Mouse (Mus musculus): Measurements from ENCODE around the gene Fbxo3. TPM values are rescaled to one million over a fixed set of nuclear protein-coding genes. Genes with fewer than 3 reads are reported as not detected.
A peak's percentile ranks its signal among the peaks of the same experiment; 100 is the strongest.

Gene Fbxo3
- total and polyA plus RNA-seq, 2 experiments, result 32.5 to 95.9 TPM

DNA sequence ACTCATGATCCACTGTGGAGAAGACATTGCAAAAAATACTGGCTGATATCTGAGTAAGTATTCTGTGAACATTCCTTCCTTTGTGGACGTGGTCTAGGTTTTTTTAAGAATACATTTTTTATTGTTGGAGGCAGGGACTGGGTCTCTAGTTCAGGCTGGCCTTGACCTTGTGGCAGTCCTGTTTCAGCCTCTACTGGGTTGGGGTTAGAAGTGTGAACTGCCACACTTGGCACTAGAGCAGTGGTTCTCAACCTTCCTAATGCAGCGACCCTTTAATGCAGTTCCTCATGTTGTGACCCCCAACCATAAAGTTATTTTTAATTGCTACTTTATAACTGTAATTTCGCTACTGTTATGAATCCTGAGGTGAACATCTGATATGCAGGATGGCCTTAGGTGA, 2.9 kb downstream of the Fbxo3 start:
- no peak overlapping the region; the same call in 1 of the 2 replicates for H3K27ac ChIP-seq (replicated peaks; ENCODE audit: insufficient read depth, low read depth, low read length)
- no peak overlapping the region for H3K9ac ChIP-seq (ENCODE audit: low read depth, low read length)
- TF ChIP-seq CTCF (IDR thresholded peaks at IDR 0.05; ENCODE audit: low read depth, low read length) (no peak), POLR2A (IDR thresholded peaks at IDR 0.05; ENCODE audit: extremely low read depth, insufficient read depth, low read length) (no peak)
- peak; percentile 58 for DNase-seq (ENCODE audit: extremely low read depth, low read depth, low spot score)
- 35% methylated on average over 3 of the region's 3 CpGs for WGBS
- H3K79me2 ChIP-seq (ENCODE audit: control insufficient read depth, insufficient read depth, low read length), result peaks cover 14% of the 10 kb centered on the region
- H3K27me3 ChIP-seq (ENCODE audit: control insufficient read depth, insufficient read depth, low read length), result no peaks in the 10 kb centered on the region
- H3K4me3 ChIP-seq (ENCODE audit: insufficient read depth, low read depth, low read length), result no peak overlapping the region
- peaks cover 11% of the 10 kb centered on the region for H3K4me1 ChIP-seq (ENCODE audit: control insufficient read depth, insufficient read depth, low read length)
- H3K36me3 ChIP-seq (ENCODE audit: control insufficient read depth, insufficient read depth, low read length), result peaks cover 27% of the 10 kb centered on the region

DNA sequence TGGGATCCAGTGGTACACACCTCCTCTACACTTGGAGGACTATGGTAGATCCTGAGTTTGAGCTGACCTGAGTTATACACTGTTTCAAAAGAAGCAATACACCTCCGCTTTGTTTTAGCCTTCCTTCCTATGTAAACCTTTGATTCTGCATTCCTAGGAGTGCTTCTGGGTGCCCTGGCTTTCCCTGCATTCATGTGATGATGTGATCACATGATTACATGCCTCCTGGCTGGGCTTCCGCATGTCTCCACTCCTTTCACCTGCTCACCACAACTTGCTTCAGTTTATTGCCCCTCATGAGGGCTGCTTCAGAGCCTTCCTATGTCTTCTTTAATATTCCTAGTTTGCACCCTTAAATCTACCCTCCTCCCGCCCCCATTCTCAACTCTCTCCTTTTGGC, 4.5 kb downstream of the Fbxo3 start:
- peaks cover 11% of the 10 kb centered on the region for H3K4me1 ChIP-seq (ENCODE audit: control insufficient read depth, insufficient read depth, low read length)
- H3K27ac ChIP-seq (replicated peaks; ENCODE audit: insufficient read depth, low read depth, low read length), result no peak overlapping the region
- peaks cover 38% of the 10 kb centered on the region for H3K36me3 ChIP-seq (ENCODE audit: control insufficient read depth, insufficient read depth, low read length)

DNA sequence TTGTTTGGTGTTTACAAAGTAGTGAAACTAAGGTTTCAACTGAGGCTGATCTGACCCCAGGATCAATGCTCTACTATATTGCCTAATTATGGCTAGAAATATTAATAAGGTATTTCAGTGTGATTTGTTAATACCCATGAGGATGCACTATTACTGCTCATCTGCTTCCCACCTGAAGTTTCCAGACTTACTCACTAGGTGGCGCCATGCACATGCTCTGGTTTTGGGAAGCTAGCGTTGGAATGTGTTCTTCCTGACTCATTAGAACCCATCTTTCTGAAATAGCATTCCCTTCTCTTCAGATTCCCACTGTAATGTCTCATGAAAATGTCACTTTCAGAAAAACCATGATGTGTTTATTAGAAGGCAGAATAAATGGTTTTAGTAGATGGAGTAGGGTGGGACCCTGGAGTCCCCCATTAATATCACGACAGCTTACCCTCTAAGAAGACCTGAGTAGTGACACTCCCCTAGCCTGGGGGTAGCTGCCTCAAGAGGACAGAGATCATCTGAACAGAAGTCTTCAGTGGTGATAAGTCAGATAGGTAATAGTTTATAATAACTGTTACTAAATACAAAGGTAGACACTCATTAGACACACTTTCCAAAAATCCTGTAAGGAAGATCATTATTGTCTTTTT, 7.4 kb downstream of the Fbxo3 start:
- TF ChIP-seq POLR2A (IDR thresholded peaks at IDR 0.05; ENCODE audit: extremely low read depth, insufficient read depth, low read length), result no peak
- peak; percentile 76 for TF ChIP-seq CTCF (IDR thresholded peaks at IDR 0.05; ENCODE audit: low read depth, low read length)
- Histone ChIP-seq H3K79me2 (ENCODE audit: control insufficient read depth, insufficient read depth, low read length) (peaks cover 4% of the 10 kb centered on the region; the same call in 1 of the 2 replicates), H3K27ac (replicated peaks; ENCODE audit: insufficient read depth, low read depth, low read length) (no peak overlapping the region), H3K4me1 (ENCODE audit: control insufficient read depth, insufficient read depth, low read length) (peaks cover 13% of the 10 kb centered on the region), H3K27me3 (ENCODE audit: control insufficient read depth, insufficient read depth, low read length) (no peaks in the 10 kb centered on the region), H3K36me3 (ENCODE audit: control insufficient read depth, insufficient read depth, low read length) (peaks cover 52% of the 10 kb centered on the region), H3K4me3 (ENCODE audit: insufficient read depth, low read depth, low read length) (no peak overlapping the region), H3K9ac (ENCODE audit: low read depth, low read length) (no peak overlapping the region)
- DNase-seq (ENCODE audit: extremely low read depth, low read depth, low spot score), result peak; percentile 56
- WGBS, result 33% methylated on average over 3 of the region's 3 CpGs

More for the DNA sequence above, 4.5 kb downstream of the Fbxo3 start:
- DNase-seq (ENCODE audit: extremely low read depth, low read depth, low spot score), result no peak
- TF ChIP-seq CTCF (IDR thresholded peaks at IDR 0.05; ENCODE audit: low read depth, low read length) (no peak), POLR2A (IDR thresholded peaks at IDR 0.05; ENCODE audit: extremely low read depth, insufficient read depth, low read length) (no peak)
- H3K27me3 ChIP-seq (ENCODE audit: control insufficient read depth, insufficient read depth, low read length), result no peaks in the 10 kb centered on the region
- no peak overlapping the region for H3K9ac ChIP-seq (ENCODE audit: low read depth, low read length)
- no peak overlapping the region for H3K4me3 ChIP-seq (ENCODE audit: insufficient read depth, low read depth, low read length)
- 78% methylated on average over 3 of the region's 3 CpGs for WGBS
- H3K79me2 ChIP-seq (ENCODE audit: control insufficient read depth, insufficient read depth, low read length), result peaks cover 18% of the 10 kb centered on the region

DNA sequence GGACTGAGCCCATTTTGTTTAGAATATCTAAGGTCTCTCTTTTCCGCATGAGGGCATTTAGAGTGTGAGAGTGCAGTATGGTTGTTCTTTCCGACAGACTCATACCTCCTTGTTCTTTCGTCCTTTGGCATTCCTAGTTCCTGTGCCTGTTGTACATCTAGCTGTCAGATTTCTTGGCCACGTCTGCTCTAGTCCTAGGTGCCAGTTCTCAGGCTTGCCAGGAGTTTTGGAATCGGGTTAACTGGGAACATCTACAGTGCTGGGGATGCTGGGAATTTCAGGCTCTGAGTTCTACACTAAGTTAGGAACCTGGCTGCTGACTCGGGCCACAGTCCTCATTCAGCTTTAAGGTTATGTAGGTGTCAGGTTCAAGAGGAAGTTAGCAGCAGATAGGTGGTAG, 8.1 kb downstream of the Fbxo3 start:
- H3K9ac ChIP-seq (ENCODE audit: low read depth, low read length), result no peak overlapping the region
- H3K36me3 ChIP-seq (ENCODE audit: control insufficient read depth, insufficient read depth, low read length), result peaks cover 49% of the 10 kb centered on the region
- no peak overlapping the region for H3K4me3 ChIP-seq (ENCODE audit: insufficient read depth, low read depth, low read length)
- H3K79me2 ChIP-seq (ENCODE audit: control insufficient read depth, insufficient read depth, low read length), result peaks cover 4% of the 10 kb centered on the region; the same call in 1 of the 2 replicates
- no peak for TF ChIP-seq CTCF (IDR thresholded peaks at IDR 0.05; ENCODE audit: low read depth, low read length)
- TF ChIP-seq POLR2A (IDR thresholded peaks at IDR 0.05; ENCODE audit: extremely low read depth, insufficient read depth, low read length), result no peak
- 36% methylated on average over 6 of the region's 6 CpGs for WGBS
- H3K27ac ChIP-seq (replicated peaks; ENCODE audit: insufficient read depth, low read depth, low read length), result no peak overlapping the region; the same call in 1 of the 2 replicates
- peak; percentile 76 for DNase-seq (ENCODE audit: extremely low read depth, low read depth, low spot score)
- no peaks in the 10 kb centered on the region for H3K27me3 ChIP-seq (ENCODE audit: control insufficient read depth, insufficient read depth, low read length)
- H3K4me1 ChIP-seq (ENCODE audit: control insufficient read depth, insufficient read depth, low read length), result peaks cover 13% of the 10 kb centered on the region; the same call in 1 of the 2 replicates

DNA sequence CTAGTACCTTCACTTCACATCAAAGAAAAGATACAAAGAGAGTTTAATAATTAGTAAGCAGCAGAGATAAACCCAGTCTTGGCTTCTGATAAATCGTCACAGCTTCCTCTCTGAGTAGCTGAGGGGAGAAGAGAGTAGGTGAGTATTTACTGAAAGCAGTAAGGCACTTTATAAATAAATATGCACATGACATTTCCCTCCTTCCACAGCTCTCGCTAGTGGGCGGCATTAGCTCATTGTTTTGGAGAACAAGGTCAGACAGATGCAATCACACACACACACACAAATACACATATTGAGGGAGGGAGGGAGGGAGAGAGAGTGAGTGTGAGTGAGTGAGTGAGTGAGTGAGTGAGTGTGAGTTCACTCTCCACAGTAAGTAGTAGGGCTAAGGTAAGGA, 8.8 kb downstream of the Fbxo3 start:
- Histone ChIP-seq H3K4me3 (ENCODE audit: insufficient read depth, low read depth, low read length) (no peak overlapping the region), H3K36me3 (ENCODE audit: control insufficient read depth, insufficient read depth, low read length) (peaks cover 49% of the 10 kb centered on the region), H3K79me2 (ENCODE audit: control insufficient read depth, insufficient read depth, low read length) (peaks cover 4% of the 10 kb centered on the region; the same call in 1 of the 2 replicates), H3K27ac (replicated peaks; ENCODE audit: insufficient read depth, low read depth, low read length) (no peak overlapping the region), H3K4me1 (ENCODE audit: control insufficient read depth, insufficient read depth, low read length) (peaks cover 13% of the 10 kb centered on the region; the same call in 1 of the 2 replicates), H3K27me3 (ENCODE audit: control insufficient read depth, insufficient read depth, low read length) (no peaks in the 10 kb centered on the region), H3K9ac (ENCODE audit: low read depth, low read length) (no peak overlapping the region)
- DNase-seq (ENCODE audit: extremely low read depth, low read depth, low spot score), result no peak
- 43% methylated on average over 3 of the region's 3 CpGs for WGBS
- no peak for TF ChIP-seq POLR2A (IDR thresholded peaks at IDR 0.05; ENCODE audit: extremely low read depth, insufficient read depth, low read length)
- no peak for TF ChIP-seq CTCF (IDR thresholded peaks at IDR 0.05; ENCODE audit: low read depth, low read length)

DNA sequence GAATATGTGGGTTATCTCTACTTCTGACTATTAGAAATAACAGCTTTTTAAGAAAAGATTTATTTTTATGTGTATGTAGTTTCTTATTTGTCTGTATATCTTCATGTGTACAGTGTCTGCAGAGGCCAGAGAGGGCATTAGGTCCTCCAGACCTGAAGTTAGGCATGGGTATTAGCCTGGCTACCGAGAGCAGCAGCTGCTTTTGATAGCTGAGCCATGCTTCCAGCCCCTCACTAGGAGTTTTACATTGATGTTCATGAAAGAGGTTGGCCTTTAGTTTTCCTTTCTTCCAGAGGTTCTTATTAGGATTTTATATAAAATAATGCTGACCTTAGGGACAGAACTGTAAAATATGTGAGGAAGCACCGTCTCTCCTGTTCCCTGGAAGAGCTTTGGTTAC, 10.7 kb downstream of the Fbxo3 start:
- TF ChIP-seq CTCF (IDR thresholded peaks at IDR 0.05; ENCODE audit: low read depth, low read length), result no peak
- Histone ChIP-seq H3K4me1 (ENCODE audit: control insufficient read depth, insufficient read depth, low read length) (peaks cover 16% of the 10 kb centered on the region; the same call in 1 of the 2 replicates), H3K9ac (ENCODE audit: low read depth, low read length) (no peak overlapping the region), H3K27ac (replicated peaks; ENCODE audit: insufficient read depth, low read depth, low read length) (no peak overlapping the region), H3K27me3 (ENCODE audit: control insufficient read depth, insufficient read depth, low read length) (no peaks in the 10 kb centered on the region), H3K4me3 (ENCODE audit: insufficient read depth, low read depth, low read length) (no peak overlapping the region), H3K79me2 (ENCODE audit: control insufficient read depth, insufficient read depth, low read length) (peaks cover 9% of the 10 kb centered on the region; the same call in 1 of the 2 replicates), H3K36me3 (ENCODE audit: control insufficient read depth, insufficient read depth, low read length) (peaks cover 46% of the 10 kb centered on the region)
- WGBS, result 66% methylated on average over 2 of the region's 2 CpGs
- no peak for DNase-seq (ENCODE audit: extremely low read depth, low read depth, low spot score)

Measured in liver, adult 2 months (tissue).